In the genomic region with DNA sequence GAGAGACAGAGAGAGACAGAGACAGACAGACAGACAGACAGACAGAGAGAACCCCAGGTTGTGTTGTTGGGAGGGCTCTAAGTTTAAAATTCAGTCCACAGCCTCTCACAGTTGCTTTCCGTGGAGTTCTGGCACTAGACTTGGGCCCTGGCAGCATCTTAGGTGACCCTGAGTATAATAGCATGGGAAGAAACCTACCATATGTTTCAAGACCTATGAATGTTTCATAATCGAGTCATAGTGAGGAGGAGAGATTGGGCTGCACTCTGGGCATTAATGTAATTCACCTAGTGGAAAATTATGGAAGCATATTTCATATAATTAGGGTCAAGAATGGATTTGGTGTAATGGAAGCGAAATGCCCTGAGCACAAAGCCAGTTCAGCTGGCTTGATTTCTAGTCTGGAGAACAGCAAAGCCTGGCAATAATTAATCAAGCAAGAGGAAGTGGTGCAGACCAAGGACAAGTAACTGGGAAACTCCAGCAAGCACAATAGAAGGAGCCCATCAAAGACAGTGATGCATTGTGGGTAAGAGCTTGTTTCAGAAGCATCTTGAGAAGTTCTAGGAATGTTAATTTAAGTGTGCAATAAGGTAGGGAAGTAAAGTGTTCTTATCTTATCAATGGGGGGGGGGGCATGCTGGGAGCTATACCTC, we compare ENCODE assay signal across 9 mouse cellular contexts. TPM values are rescaled to one million over a fixed set of nuclear protein-coding genes. Genes with fewer than 3 reads are reported as not detected.
DNase-seq lines count a peak whose midpoint lies in the region; ATAC-seq and TF ChIP-seq lines count a peak whose summit lies in the region.
"Had no signal": no experiment of that assay in that cellular context is flagged by ENCODE, and none has a peak within 500 bp of the region (broad histone marks: within the 10 kb centered on the region; RNA-seq: fewer than 3 reads in every experiment).

No protein-coding gene starts in this region.

- H3K9ac ChIP-seq in heart, embryonic 11.5 days (ENCODE audit: low read depth, low read length): no peak overlapping the region
- no peak overlapping the region for H3K9ac ChIP-seq in liver, adult 2 months (ENCODE audit: low read depth, low read length)
- no peak overlapping the region for H3K9ac ChIP-seq in embryonic facial prominence, embryonic 15.5 days
- H3K9ac ChIP-seq in lung, embryonic 16.5 days (ENCODE audit: low read length): peak overlapping the region; percentile 25

- no peak for TF ChIP-seq CTCF in liver, adult 2 months (IDR thresholded peaks at IDR 0.05; ENCODE audit: low read depth, low read length)

- DNase-seq in heart, postnatal 4 days: no peak
- peak; percentile 26 for DNase-seq in liver, adult 2 months (ENCODE audit: extremely low read depth, low read depth, low spot score)
- no peak for DNase-seq in liver
- no peak for DNase-seq in spleen, postnatal 36 days (ENCODE audit: low spot score in 2 of 2)
- no peak for DNase-seq in adrenal gland, postnatal 14 days
- DNase-seq: gastrocnemius, postnatal 14 days had no signal

- no peak for TF ChIP-seq POLR2A in liver, adult 2 months (IDR thresholded peaks at IDR 0.05; ENCODE audit: extremely low read depth, insufficient read depth, low read length)

- H3K4me1 ChIP-seq in heart, embryonic 11.5 days (ENCODE audit: control insufficient read depth, insufficient read depth, low read length): no peaks in the 10 kb centered on the region
- H3K4me1 ChIP-seq in liver, adult 2 months (ENCODE audit: control insufficient read depth, insufficient read depth, low read length): peaks cover 15% of the 10 kb centered on the region
- H3K4me1 ChIP-seq in embryonic facial prominence, embryonic 15.5 days: peaks cover 3% of the 10 kb centered on the region; the same call in 1 of the 2 replicates
- H3K4me1 ChIP-seq in lung, embryonic 16.5 days (replicated peaks; ENCODE audit: control insufficient read depth, insufficient read depth, low read length): peaks cover 34% of the 10 kb centered on the region

- no peak overlapping the region for H3K4me2 ChIP-seq in heart, embryonic 11.5 days
- no peak overlapping the region for H3K4me2 ChIP-seq in embryonic facial prominence, embryonic 15.5 days (replicated peaks)
- 0 out of 2 replicates have a peak overlapping the region, but pooled peaks have one; percentile 21 for H3K4me2 ChIP-seq in lung, embryonic 16.5 days (ENCODE audit: low read depth, low read length)

- no peaks in the 10 kb centered on the region for H3K79me2 ChIP-seq in liver, adult 2 months (ENCODE audit: control insufficient read depth, insufficient read depth, low read length)

- 68% methylated on average over 3 of the region's 3 CpGs for WGBS in heart, embryonic 11.5 days (ENCODE audit: insufficient replicate concordance)
- 45% methylated on average over 3 of the region's 3 CpGs for WGBS in liver, adult 2 months
- 69% methylated on average over 3 of the region's 3 CpGs for WGBS in embryonic facial prominence, embryonic 15.5 days
- 36% methylated on average over 3 of the region's 3 CpGs for WGBS in lung, embryonic 16.5 days

- no peaks in the 10 kb centered on the region for H3K27me3 ChIP-seq in heart, embryonic 11.5 days (ENCODE audit: control insufficient read depth, insufficient read depth, low read length)
- no peaks in the 10 kb centered on the region for H3K27me3 ChIP-seq in liver, adult 2 months (ENCODE audit: control insufficient read depth, insufficient read depth, low read length)
- no peaks in the 10 kb centered on the region for H3K27me3 ChIP-seq in embryonic facial prominence, embryonic 15.5 days
- H3K27me3 ChIP-seq in lung, embryonic 16.5 days (ENCODE audit: control insufficient read depth, insufficient read depth, low read depth, low read length): no peaks in the 10 kb centered on the region

- H3K4me3 ChIP-seq in heart, embryonic 11.5 days (ENCODE audit: low read depth, low read length): no peak overlapping the region
- H3K4me3 ChIP-seq in liver, adult 2 months (ENCODE audit: insufficient read depth, low read depth, low read length): no peak overlapping the region
- no peak overlapping the region for H3K4me3 ChIP-seq in embryonic facial prominence, embryonic 15.5 days (replicated peaks)
- H3K4me3 ChIP-seq in lung, embryonic 16.5 days (ENCODE audit: low read length): no peak overlapping the region

- no peak for ATAC-seq in heart, embryonic 11.5 days (replicated peaks; ENCODE audit: insufficient number of reproducible peaks, low FRiP score, low TSS enrichment)
- no peak for ATAC-seq in embryonic facial prominence, embryonic 15.5 days (ENCODE audit: insufficient number of reproducible peaks, low FRiP score, low TSS enrichment, low read depth)
- ATAC-seq in lung, embryonic 16.5 days (ENCODE audit: low read depth): peak; percentile 35

- peak overlapping the region; percentile 63 for H3K27ac ChIP-seq in heart, embryonic 11.5 days (ENCODE audit: low read depth, low read length)
- peak overlapping the region; percentile 80 for H3K27ac ChIP-seq in liver, adult 2 months (replicated peaks; ENCODE audit: insufficient read depth, low read depth, low read length)
- H3K27ac ChIP-seq in embryonic facial prominence, embryonic 15.5 days (replicated peaks): peak overlapping the region; percentile 48; the same call in 1 of the 2 replicates
- H3K27ac ChIP-seq in lung, embryonic 16.5 days (ENCODE audit: low read length): peak overlapping the region; percentile 97

- no peaks in the 10 kb centered on the region for H3K36me3 ChIP-seq in heart, embryonic 11.5 days (ENCODE audit: control insufficient read depth, insufficient read depth, low read length)
- no peaks in the 10 kb centered on the region for H3K36me3 ChIP-seq in liver, adult 2 months (ENCODE audit: control insufficient read depth, insufficient read depth, low read length)
- H3K36me3 ChIP-seq in embryonic facial prominence, embryonic 15.5 days: no peaks in the 10 kb centered on the region
- H3K36me3 ChIP-seq in lung, embryonic 16.5 days (ENCODE audit: control insufficient read depth, insufficient read depth, low read length): no peaks in the 10 kb centered on the region

- H3K9me3 ChIP-seq in heart, embryonic 11.5 days (replicated peaks; ENCODE audit: control insufficient read depth, low read length): no peaks in the 10 kb centered on the region
- H3K9me3 ChIP-seq in embryonic facial prominence, embryonic 15.5 days (replicated peaks): no peaks in the 10 kb centered on the region
- H3K9me3 ChIP-seq in lung, embryonic 16.5 days (ENCODE audit: control insufficient read depth, low read length): no peaks in the 10 kb centered on the region

RNA-seq across cellular contexts. Expression of a gene that starts 31.4 kb away (rescaled TPM):
- polyA plus RNA-seq in heart, embryonic 11.5 days (2014; fragmentation: Nextera tagmentation; extraction: Ambion mirVana): 30.6 and 32.9 TPM in 2 replicates
- 10 to 100 TPM; 77.8 to 78.7 TPM for total RNA-seq in heart, postnatal 4 days (2021)
- total RNA-seq in liver, adult 2 months (2014; rRNA removed): 67.4 and 78.9 TPM in 2 replicates
- polyA plus RNA-seq in liver, adult 2 months (2012; rRNA removed): 34.3 and 36.4 TPM in 2 replicates
- polyA plus RNA-seq in embryonic facial prominence, embryonic 15.5 days (2015; fragmentation: Nextera tagmentation; extraction: Ambion mirVana): 61.5 and 63.1 TPM in 2 replicates
- 93.3 and 96.3 TPM in 2 replicates for polyA plus RNA-seq in lung, embryonic 16.5 days (2015; fragmentation: Nextera tagmentation; extraction: Ambion mirVana)
- total RNA-seq in adrenal gland, postnatal 14 days (2021): 275 and 291 TPM in 2 replicates
